Mouse (Mus musculus) thymus, adult 2 months (tissue): ENCODE measurements at regions not wholly inside any gene's neighbourhood (a gene's known extent, or its start where the extent isn't known, plus 50 kb on each side); places are given as distances from the start of the nearest gene placed in this dataset.

Experiments used
- DNase-seq: peaks from one replicate; pipeline ENCODE4 v3.0.0; 2021
- H3K27ac ChIP-seq: fragments of 200-500 bp; 2 replicates; pipeline ENCODE4 v1.5.1; 2012; ENCODE audit warnings: low read length, control low read depth; ENCODE audit not compliant: control insufficient read depth, insufficient read depth
- H3K27me3 ChIP-seq: fragments of 200-500 bp; 2 replicates; pipeline ENCODE4 v1.6.1; 2012; ENCODE audit warnings: mild to moderate bottlenecking, low read length, moderate library complexity, mixed read lengths; ENCODE audit not compliant: control insufficient read depth, insufficient read depth
- H3K36me3 ChIP-seq: fragments of 200-500 bp; 2 replicates; pipeline ENCODE4 v1.6.1; 2012; ENCODE audit warnings: mild to moderate bottlenecking, low read length, moderate library complexity; ENCODE audit not compliant: control insufficient read depth, insufficient read depth
- H3K4me1 ChIP-seq: fragments of 200-500 bp; replicated peaks from 2 replicates; pipeline ENCODE4 v1.6.1; 2012; ENCODE audit warnings: low read length; ENCODE audit not compliant: control insufficient read depth, insufficient read depth
- H3K4me3 ChIP-seq: fragments of 200-500 bp; 2 replicates; pipeline ENCODE4 v1.5.1; 2012; ENCODE audit warnings: mild to moderate bottlenecking, low read length, control low read depth, moderate library complexity; ENCODE audit not compliant: control insufficient read depth, insufficient read depth
- CTCF ChIP-seq: fragments of 200-500 bp; IDR thresholded peaks from 2 replicates; pipeline ENCODE4 v1.5.1; 2012; ENCODE audit warnings: mild to moderate bottlenecking, control low read depth, low read length, moderate library complexity, borderline replicate concordance; ENCODE audit not compliant: control insufficient read depth, poor library complexity, insufficient read depth; ENCODE audit errors: extremely low read depth
- POLR2A ChIP-seq: fragments of 200-500 bp; IDR thresholded peaks from 2 replicates; pipeline ENCODE4 v1.6.1; 2012; ENCODE audit warnings: mild to moderate bottlenecking, low read length, control low read depth, moderate library complexity; ENCODE audit not compliant: control insufficient read depth, poor library complexity, insufficient read depth; ENCODE audit errors: extremely low read depth
- WGBS: fragments of 180-500 bp; shearing (Covaris S2); methylation state at CpG from one replicate; pipeline ENCODE4 v1.1.7; 2018; 5-methylcytosine and 5-hydroxymethylcytosine counted together

DNA sequence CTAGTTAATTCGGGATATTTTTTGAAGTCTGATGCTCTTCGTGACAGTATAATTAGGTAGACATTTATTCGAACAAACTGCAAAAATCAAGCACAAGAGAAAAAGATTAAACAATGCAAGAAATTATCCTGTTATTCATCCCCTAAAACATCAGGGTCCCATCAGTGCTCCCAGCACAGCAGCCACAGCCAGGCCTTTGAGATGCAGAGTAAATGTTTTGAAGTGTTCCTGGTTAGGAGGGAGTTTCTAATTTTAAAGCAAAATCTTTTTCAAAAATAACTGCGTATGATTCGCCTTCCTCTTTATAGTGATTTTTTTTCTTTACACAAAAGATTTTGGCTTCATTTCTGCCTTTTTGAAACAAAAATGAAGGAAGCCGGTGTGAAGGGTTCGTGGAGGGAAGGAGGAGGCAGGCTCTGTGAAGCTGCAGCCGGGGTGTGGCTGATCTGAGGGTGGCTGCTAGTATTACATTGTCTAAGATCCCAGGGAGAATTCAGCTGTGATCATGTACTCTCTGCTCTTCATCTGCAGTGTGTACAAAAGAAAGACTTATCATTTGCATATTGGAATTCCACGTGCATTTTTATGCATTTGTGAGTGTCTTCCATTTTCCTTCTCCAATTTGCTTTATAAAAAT lies 534.7 kb downstream of the Rwdd3 start:
- no peak for DNase-seq
- no peaks in the 10 kb centered on the region for H3K4me1 ChIP-seq
- H3K27ac ChIP-seq, result no peak overlapping the region
- no peaks in the 10 kb centered on the region for H3K27me3 ChIP-seq
- no peaks in the 10 kb centered on the region for H3K36me3 ChIP-seq
- WGBS, result 63% methylated on average over 9 of the region's 9 CpGs
- no peak overlapping the region for H3K4me3 ChIP-seq
- TF ChIP-seq CTCF (no peak), POLR2A (no peak)

DNA sequence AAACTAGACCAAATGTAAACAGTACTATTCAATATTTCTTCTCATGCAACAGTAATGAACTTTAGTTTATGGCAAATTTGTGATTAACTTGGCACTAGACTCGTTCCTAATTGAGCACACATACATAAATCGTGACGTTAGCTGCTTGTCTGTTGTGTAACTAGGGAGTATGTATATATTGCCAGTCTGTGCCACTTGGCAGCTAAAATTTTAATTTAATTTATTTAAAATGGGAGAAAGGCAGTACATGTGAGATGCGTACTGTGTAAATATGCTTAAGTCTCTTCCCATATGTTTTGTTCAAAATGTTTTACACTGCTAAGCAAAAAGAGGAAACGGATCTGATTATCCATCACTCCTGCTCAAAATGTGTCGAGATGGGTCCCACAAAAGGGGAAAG lies 553.1 kb downstream of the Rwdd3 start:
- H3K4me1 ChIP-seq, result no peaks in the 10 kb centered on the region
- no peak for TF ChIP-seq CTCF
- TF ChIP-seq POLR2A, result no peak
- 82% methylated on average over 6 of the region's 6 CpGs for WGBS
- no peak for DNase-seq
- H3K36me3 ChIP-seq, result no peaks in the 10 kb centered on the region
- H3K4me3 ChIP-seq, result no peak overlapping the region
- H3K27ac ChIP-seq, result no peak overlapping the region
- no peaks in the 10 kb centered on the region for H3K27me3 ChIP-seq

DNA sequence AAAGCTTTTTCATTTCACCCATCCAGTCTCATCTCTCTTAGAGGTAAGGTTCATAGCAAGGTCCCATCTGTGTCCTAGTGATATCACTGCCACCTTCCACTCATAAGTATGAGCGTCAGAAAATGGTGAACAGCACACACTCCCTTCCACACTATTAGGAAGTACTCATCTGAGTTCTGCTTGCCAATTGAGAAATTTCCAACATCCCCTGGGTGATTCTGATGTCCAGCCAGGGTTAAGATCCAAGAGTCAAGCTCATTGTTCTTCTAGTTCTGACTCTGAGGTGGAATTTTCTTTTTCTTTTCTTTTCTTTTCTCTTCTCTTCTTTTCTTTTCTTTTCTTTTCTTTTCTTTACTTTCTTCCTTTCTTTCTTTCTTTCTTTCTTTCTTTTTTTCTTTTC lies 577.3 kb downstream of the Rwdd3 start:
- H3K4me1 ChIP-seq, result no peaks in the 10 kb centered on the region
- H3K36me3 ChIP-seq, result no peaks in the 10 kb centered on the region
- no peak for DNase-seq
- WGBS, result 93% methylated on average over 1 of the region's 1 CpGs
- H3K27ac ChIP-seq, result no peak overlapping the region
- no peaks in the 10 kb centered on the region for H3K27me3 ChIP-seq
- TF ChIP-seq CTCF, result no peak
- no peak for TF ChIP-seq POLR2A
- H3K4me3 ChIP-seq, result no peak overlapping the region

DNA sequence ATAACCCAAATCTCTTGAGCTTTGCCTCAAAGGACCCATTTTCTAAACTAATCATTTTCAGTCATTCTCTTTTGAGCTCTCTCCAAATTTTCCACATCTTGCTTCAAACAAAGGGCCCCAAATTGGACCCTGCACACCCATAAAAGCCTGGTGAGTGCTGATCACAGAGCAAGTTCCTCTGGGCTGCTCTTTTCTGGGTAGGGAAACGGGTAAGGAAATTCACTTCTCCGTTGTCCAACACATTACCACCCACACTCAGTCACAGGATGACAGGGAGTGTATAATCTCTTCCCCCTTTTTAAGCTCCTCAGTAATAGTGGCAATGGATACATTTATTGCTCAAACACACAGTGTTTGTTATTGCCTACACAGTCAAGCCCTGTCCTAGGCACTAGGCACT lies 580.3 kb downstream of the Rwdd3 start:
- Histone ChIP-seq H3K36me3 (no peaks in the 10 kb centered on the region), H3K4me3 (no peak overlapping the region), H3K27ac (no peak overlapping the region), H3K27me3 (no peaks in the 10 kb centered on the region), H3K4me1 (no peaks in the 10 kb centered on the region)
- DNase-seq, result no peak
- 69% methylated on average over 2 of the region's 2 CpGs for WGBS
- no peak for TF ChIP-seq CTCF
- no peak for TF ChIP-seq POLR2A

DNA sequence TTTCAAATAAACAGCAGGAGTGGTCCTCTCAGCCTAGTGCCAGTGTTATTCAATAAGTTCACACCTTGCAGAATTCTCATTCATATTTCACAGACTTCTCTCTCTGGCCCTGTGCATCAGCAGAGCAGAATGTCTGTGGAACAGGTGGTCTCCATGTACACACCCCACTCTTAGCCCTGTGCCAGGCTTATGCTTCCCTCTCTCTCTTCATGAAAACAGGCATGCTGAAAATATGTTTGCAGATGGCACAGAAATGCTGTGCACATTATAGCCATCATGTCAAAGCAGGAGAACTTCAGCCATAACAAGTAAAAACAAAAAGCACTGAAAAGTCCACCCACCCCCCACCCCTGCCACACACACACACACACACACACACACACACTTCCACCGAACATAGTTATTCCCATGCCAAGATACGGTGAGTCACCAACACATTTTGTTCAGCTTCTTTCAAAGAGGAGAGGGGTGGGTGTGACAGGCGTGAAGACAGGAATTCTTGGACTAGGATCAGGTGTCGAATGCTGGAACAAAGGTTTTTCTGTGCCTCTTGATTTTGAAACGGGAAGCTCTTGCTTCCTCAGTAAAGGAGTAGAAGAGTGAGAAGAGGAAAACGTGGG lies 600.6 kb downstream of the Rwdd3 start:
- no peak overlapping the region for H3K27ac ChIP-seq
- H3K36me3 ChIP-seq, result no peaks in the 10 kb centered on the region
- no peaks in the 10 kb centered on the region for H3K4me1 ChIP-seq
- H3K4me3 ChIP-seq, result no peak overlapping the region
- 69% methylated on average over 6 of the region's 6 CpGs for WGBS
- TF ChIP-seq CTCF (no peak), POLR2A (no peak)
- H3K27me3 ChIP-seq, result no peaks in the 10 kb centered on the region
- no peak for DNase-seq

DNA sequence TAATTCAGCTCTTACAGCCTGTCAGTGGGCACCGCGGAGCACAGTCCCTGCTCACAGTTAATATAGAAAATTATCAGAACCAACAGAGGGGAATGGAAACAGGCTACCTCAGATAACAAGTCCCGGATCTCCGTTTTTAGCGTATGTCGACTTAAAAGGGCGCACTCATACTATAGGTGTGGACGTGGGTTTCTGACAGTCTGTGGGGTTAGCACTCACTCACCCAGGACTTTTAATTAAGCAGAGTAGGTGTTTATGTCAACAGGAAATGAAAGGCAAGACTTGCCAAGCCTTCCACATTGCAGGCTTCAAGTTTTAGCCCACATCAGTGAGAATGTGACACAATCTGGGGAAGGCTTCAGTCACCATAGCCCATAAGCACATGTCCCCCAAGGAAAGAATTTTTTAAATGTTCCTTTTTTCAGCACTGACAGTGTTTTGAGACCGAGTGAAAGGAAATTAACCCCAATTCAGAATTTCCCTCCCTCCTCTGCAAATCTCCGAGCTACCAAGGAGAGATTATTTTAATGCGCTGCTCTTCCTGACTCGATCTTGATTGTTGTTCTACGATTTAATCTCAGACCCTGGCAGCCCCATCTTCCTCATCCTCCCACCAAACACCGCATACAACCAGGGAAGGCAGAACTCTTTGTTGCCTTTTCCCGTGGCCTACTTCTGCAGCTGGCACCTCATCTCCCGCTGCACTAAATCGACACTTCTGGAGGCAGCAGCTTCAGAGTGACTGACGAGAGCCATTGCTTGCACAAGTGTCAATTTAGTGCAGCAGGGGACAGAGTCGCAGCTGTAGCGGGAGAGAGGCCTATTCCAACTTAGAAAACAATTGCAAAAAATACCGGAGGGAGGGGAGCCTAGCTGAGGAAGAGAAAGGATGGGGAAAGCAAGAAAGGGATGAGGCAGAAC lies 629.7 kb downstream of the Rwdd3 start:
- Histone ChIP-seq H3K4me3 (no peak overlapping the region), H3K27ac (no peak overlapping the region), H3K27me3 (no peaks in the 10 kb centered on the region), H3K4me1 (no peaks in the 10 kb centered on the region), H3K36me3 (no peaks in the 10 kb centered on the region)
- TF ChIP-seq CTCF (no peak), POLR2A (no peak)
- 69% methylated on average over 21 of the region's 21 CpGs for WGBS
- no peak for DNase-seq
